In genomic region chr2:27442708-27443449, GRCm38 (mm10) we compare ENCODE assay signal across 7 mouse cellular contexts. TPM values are rescaled to one million over a fixed set of nuclear protein-coding genes. Genes with fewer than 3 reads are reported as not detected.
DNase-seq lines count a peak whose midpoint lies in the region; ATAC-seq and TF ChIP-seq lines count a peak whose summit lies in the region.

No protein-coding gene starts in this region.

- peak overlapping the region; percentile 7 for H3K9ac ChIP-seq in liver, adult 2 months (ENCODE audit: low read depth, low read length)
- H3K9ac ChIP-seq in embryonic facial prominence, embryonic 14.5 days (ENCODE audit: low read depth, low read length) = peak overlapping the region; percentile 81
- peak overlapping the region; percentile 80 for H3K9ac ChIP-seq in hindbrain, postnatal 0 days (replicated peaks; ENCODE audit: low read length)

- peak; percentile 34 for ATAC-seq in embryonic facial prominence, embryonic 14.5 days (ENCODE audit: low read depth)
- peak; percentile 52 for ATAC-seq in hindbrain, postnatal 0 days
- ATAC-seq in monocyte, adult 5-6 weeks (replicated peaks; ENCODE audit: insufficient number of reproducible peaks, low FRiP score, low TSS enrichment, poor library complexity, severe bottlenecking) = peak; percentile 3; the same call in 1 of the 2 replicates

- no peaks in the 10 kb centered on the region for H3K79me2 ChIP-seq in liver, adult 2 months (ENCODE audit: control insufficient read depth, insufficient read depth, low read length)

- 39% methylated on average over 20 of the region's 20 CpGs for WGBS in liver, adult 2 months
- 31% methylated on average over 20 of the region's 20 CpGs for WGBS in embryonic facial prominence, embryonic 14.5 days
- 32% methylated on average over 20 of the region's 20 CpGs for WGBS in hindbrain, postnatal 0 days

- no peaks in the 10 kb centered on the region for H3K9me3 ChIP-seq in embryonic facial prominence, embryonic 14.5 days (ENCODE audit: control insufficient read depth, low read length)
- no peaks in the 10 kb centered on the region for H3K9me3 ChIP-seq in hindbrain, postnatal 0 days (ENCODE audit: low read length)

- no peak for TF ChIP-seq CTCF in liver, adult 2 months (IDR thresholded peaks at IDR 0.05; ENCODE audit: low read depth, low read length)
- 0 out of 2 replicates have a peak, but pooled peaks have one; percentile 4 for TF ChIP-seq CTCF in hindbrain, postnatal 0 days (IDR thresholded peaks at IDR 0.05; ENCODE audit: low read depth)

- no peak overlapping the region for H3K27ac ChIP-seq in liver, adult 2 months (replicated peaks; ENCODE audit: insufficient read depth, low read depth, low read length)
- H3K27ac ChIP-seq in embryonic facial prominence, embryonic 14.5 days (replicated peaks; ENCODE audit: low read depth, low read length) = peak overlapping the region; percentile 68
- H3K27ac ChIP-seq in hindbrain, postnatal 0 days = peak overlapping the region; percentile 82

- H3K36me3 ChIP-seq in liver, adult 2 months (ENCODE audit: control insufficient read depth, insufficient read depth, low read length) = no peaks in the 10 kb centered on the region; the same call in 1 of the 2 replicates
- peaks cover 36% of the 10 kb centered on the region for H3K36me3 ChIP-seq in embryonic facial prominence, embryonic 14.5 days (ENCODE audit: control insufficient read depth, insufficient read depth, low read length)
- H3K36me3 ChIP-seq in hindbrain, postnatal 0 days (ENCODE audit: insufficient read depth, low read length) = peaks cover 15% of the 10 kb centered on the region

- peak overlapping the region; percentile 44 for H3K4me3 ChIP-seq in liver, adult 2 months (ENCODE audit: insufficient read depth, low read depth, low read length)
- peak overlapping the region; percentile 77 for H3K4me3 ChIP-seq in embryonic facial prominence, embryonic 14.5 days (ENCODE audit: low read depth, low read length)
- peak overlapping the region; percentile 69 for H3K4me3 ChIP-seq in hindbrain, postnatal 0 days (ENCODE audit: low read length)

- peaks cover 2% of the 10 kb centered on the region; the same call in 1 of the 2 replicates for H3K4me1 ChIP-seq in liver, adult 2 months (ENCODE audit: control insufficient read depth, insufficient read depth, low read length)
- H3K4me1 ChIP-seq in embryonic facial prominence, embryonic 14.5 days (ENCODE audit: control insufficient read depth, insufficient read depth, low read length) = peaks cover 9% of the 10 kb centered on the region
- H3K4me1 ChIP-seq in hindbrain, postnatal 0 days (ENCODE audit: insufficient read depth, low read length) = peaks cover 14% of the 10 kb centered on the region; the same call in 1 of the 2 replicates

- DNase-seq in liver, adult 2 months (ENCODE audit: extremely low read depth, low read depth, low spot score) = no peak
- DNase-seq in liver = no peak
- no peak for DNase-seq in embryonic facial prominence, embryonic 14.5 days (ENCODE audit: low spot score)
- DNase-seq in hindbrain, postnatal 0 days (ENCODE audit: low spot score) = no peak
- no peak for DNase-seq in spleen, adult 18-20 months
- DNase-seq in frontal cortex, postnatal 25 days (ENCODE audit: low spot score in 2 of 2) = no peak

- no peak for TF ChIP-seq POLR2A in liver, adult 2 months (IDR thresholded peaks at IDR 0.05; ENCODE audit: extremely low read depth, insufficient read depth, low read length)

- peak overlapping the region; percentile 78 for H3K4me2 ChIP-seq in embryonic facial prominence, embryonic 14.5 days (ENCODE audit: low read depth, low read length)
- peak overlapping the region; percentile 81 for H3K4me2 ChIP-seq in hindbrain, postnatal 0 days (ENCODE audit: low read depth, low read length)

- H3K27me3 ChIP-seq in liver, adult 2 months (ENCODE audit: control insufficient read depth, insufficient read depth, low read length) = no peaks in the 10 kb centered on the region
- H3K27me3 ChIP-seq in embryonic facial prominence, embryonic 14.5 days (replicated peaks; ENCODE audit: control insufficient read depth, insufficient read depth, low read length) = no peaks in the 10 kb centered on the region
- H3K27me3 ChIP-seq in hindbrain, postnatal 0 days (ENCODE audit: insufficient read depth, low read length) = no peaks in the 10 kb centered on the region

RNA-seq across cellular contexts. Expression of gene Brd3os, which starts 0.8 kb away (rescaled TPM):
- 0.09 and 0.40 TPM in 2 replicates for total RNA-seq in liver, adult 2 months (2014; rRNA removed)
- 0.61 and 0.82 TPM in 2 replicates for polyA plus RNA-seq in liver, adult 2 months (2012; rRNA removed)
- 13.0 and 15.5 TPM in 2 replicates for polyA plus RNA-seq in embryonic facial prominence, embryonic 14.5 days (2014; fragmentation: Nextera tagmentation; extraction: Ambion mirVana)
- 29.9 and 30.9 TPM in 2 replicates for total RNA-seq in hindbrain, postnatal 0 days (2014; rRNA removed)
- polyA plus RNA-seq in hindbrain, postnatal 0 days (2015; fragmentation: Nextera tagmentation; extraction: Ambion mirVana) = 34.1 and 39.7 TPM in 2 replicates
- total RNA-seq in monocyte, adult 5-6 weeks (2017) = 2.2 TPM in 1 of 3 replicates, not detected in the others

RNA-seq across cellular contexts. Expression of gene Vav2, which starts 16.0 kb away (rescaled TPM):
- 17.6 and 22.1 TPM in 2 replicates for total RNA-seq in liver, adult 2 months (2014; rRNA removed)
- 25.1 and 26.0 TPM in 2 replicates for polyA plus RNA-seq in liver, adult 2 months (2012; rRNA removed)
- 5.7 and 7.1 TPM in 2 replicates for polyA plus RNA-seq in embryonic facial prominence, embryonic 14.5 days (2014; fragmentation: Nextera tagmentation; extraction: Ambion mirVana)
- total RNA-seq in hindbrain, postnatal 0 days (2014; rRNA removed) = 38.4 and 44.9 TPM in 2 replicates
- polyA plus RNA-seq in hindbrain, postnatal 0 days (2015; fragmentation: Nextera tagmentation; extraction: Ambion mirVana) = 8.2 TPM in 2 replicates
- 17.7 to 18.3 TPM (median 18.0 TPM) in 3 replicates for total RNA-seq in monocyte, adult 5-6 weeks (2017)

Comparison
In these comparisons a context has a peak if more than half of its experiments do, and no peak if none do; other contexts are left out.
1. H3K9ac ChIP-seq: peak in every context shown above with its lines; median percentile 81 in embryonic facial prominence, embryonic 14.5 days; 80 in hindbrain, postnatal 0 days; 7 in liver, adult 2 months.